Comparison of ENCODE assay signal across 8 mouse cellular contexts in the genomic region with DNA sequence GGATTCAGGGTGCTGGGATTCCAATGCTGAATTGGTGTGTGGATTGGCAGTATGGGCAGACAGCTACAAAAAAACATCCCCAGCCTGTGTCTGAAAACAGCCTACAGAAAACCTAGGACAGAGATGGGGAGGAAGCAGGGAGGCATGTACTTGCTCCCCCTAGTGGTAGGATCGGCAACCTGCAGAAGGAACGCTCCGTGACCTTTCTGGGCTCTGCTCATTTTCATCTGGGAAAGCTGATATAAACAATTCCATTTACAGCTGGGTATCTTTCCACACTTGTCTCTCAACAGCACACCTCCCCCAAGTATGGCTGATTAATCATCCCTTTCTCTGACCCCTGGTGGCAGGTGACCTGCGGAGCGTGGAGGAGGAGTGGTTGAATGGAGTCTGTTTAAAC. TPM values are rescaled to one million over a fixed set of nuclear protein-coding genes. Genes with fewer than 3 reads are reported as not detected.
A peak's percentile ranks its signal among the peaks of the same experiment; 100 is the strongest.
DNase-seq lines count a peak whose midpoint lies in the region; ATAC-seq lines count a peak whose summit lies in the region.

No protein-coding gene starts in this region.

- H3K27ac ChIP-seq in midbrain, embryonic 11.5 days (ENCODE audit: low read depth, low read length) = no peak overlapping the region
- no peak overlapping the region for H3K27ac ChIP-seq in midbrain, embryonic 13.5 days
- no peak overlapping the region for H3K27ac ChIP-seq in stomach, embryonic 16.5 days (ENCODE audit: low read length)

- no peak overlapping the region for H3K4me2 ChIP-seq in midbrain, embryonic 11.5 days
- H3K4me2 ChIP-seq in midbrain, embryonic 13.5 days (replicated peaks) = no peak overlapping the region
- H3K4me2 ChIP-seq in stomach, embryonic 16.5 days (ENCODE audit: low read depth, low read length) = peak overlapping the region; percentile 34; the same call in 1 of the 2 replicates

- 15% methylated on average over 5 of the region's 5 CpGs for WGBS in midbrain, embryonic 11.5 days
- WGBS in midbrain, embryonic 13.5 days = 7% methylated on average over 5 of the region's 5 CpGs
- 6% methylated on average over 5 of the region's 5 CpGs for WGBS in stomach, embryonic 16.5 days

- H3K9me3 ChIP-seq in midbrain, embryonic 11.5 days (ENCODE audit: control insufficient read depth, low read length) = no peaks in the 10 kb centered on the region
- H3K9me3 ChIP-seq in midbrain, embryonic 13.5 days = no peaks in the 10 kb centered on the region
- H3K9me3 ChIP-seq in stomach, embryonic 16.5 days (replicated peaks; ENCODE audit: control insufficient read depth, low read length) = no peaks in the 10 kb centered on the region

- ATAC-seq in midbrain, embryonic 11.5 days (ENCODE audit: low FRiP score) = 0 out of 2 replicates have a peak, but pooled peaks have one; percentile 14
- ATAC-seq in midbrain, embryonic 13.5 days = no peak
- peak; percentile 73; the same call in 1 of the 2 replicates for ATAC-seq in stomach, embryonic 16.5 days (ENCODE audit: insufficient read depth, low FRiP score)

- no peaks in the 10 kb centered on the region for H3K36me3 ChIP-seq in midbrain, embryonic 11.5 days (ENCODE audit: control insufficient read depth, insufficient read depth, low read length)
- H3K36me3 ChIP-seq in midbrain, embryonic 13.5 days = no peaks in the 10 kb centered on the region
- no peaks in the 10 kb centered on the region for H3K36me3 ChIP-seq in stomach, embryonic 16.5 days (ENCODE audit: control insufficient read depth, insufficient read depth, low read length)

- no peak overlapping the region for H3K9ac ChIP-seq in midbrain, embryonic 11.5 days (ENCODE audit: low read length)
- no peak overlapping the region for H3K9ac ChIP-seq in midbrain, embryonic 13.5 days (replicated peaks)
- H3K9ac ChIP-seq in stomach, embryonic 16.5 days (ENCODE audit: low read length) = no peak overlapping the region

- intact Hi-C loops in gastrocnemius, postnatal 14 days (cut with DNase I; ENCODE audit: low total_unique reads) = loop anchor here (2.0 kb wide), 1 partner anchor 45 kb away; no protein-coding TSS in a partner anchor
- intact Hi-C loops in left cerebral cortex, postnatal 4 days (cut with DNase I) = no loop called here

- no peak overlapping the region for H3K4me3 ChIP-seq in midbrain, embryonic 11.5 days (ENCODE audit: low read depth, low read length)
- H3K4me3 ChIP-seq in midbrain, embryonic 13.5 days (replicated peaks) = no peak overlapping the region
- no peak overlapping the region for H3K4me3 ChIP-seq in stomach, embryonic 16.5 days (replicated peaks; ENCODE audit: low read length)

- DNase-seq in midbrain, embryonic 11.5 days (ENCODE audit: low spot score, missing footprints) = peak; percentile 96
- DNase-seq in cerebellum, adult 8-10 months = peak; percentile 64
- DNase-seq in gastrocnemius, postnatal 14 days = peak; percentile 66
- peak; percentile 78 for DNase-seq in kidney, adult 11 months
- peak; percentile 55 for DNase-seq in left cerebral cortex, postnatal 4 days
- peak; percentile 88 for DNase-seq in naive thymus-derived CD4-positive, alpha-beta T cell, adult 2 months (ENCODE audit: low read depth)

- no peaks in the 10 kb centered on the region for H3K27me3 ChIP-seq in midbrain, embryonic 11.5 days (ENCODE audit: control insufficient read depth, insufficient read depth, low read length)
- H3K27me3 ChIP-seq in midbrain, embryonic 13.5 days = no peaks in the 10 kb centered on the region
- H3K27me3 ChIP-seq in stomach, embryonic 16.5 days (ENCODE audit: control insufficient read depth, insufficient read depth, low read length) = no peaks in the 10 kb centered on the region

- H3K4me1 ChIP-seq in midbrain, embryonic 11.5 days (ENCODE audit: control insufficient read depth, insufficient read depth, low read length) = no peaks in the 10 kb centered on the region
- no peaks in the 10 kb centered on the region for H3K4me1 ChIP-seq in midbrain, embryonic 13.5 days (replicated peaks)
- peaks cover 4% of the 10 kb centered on the region for H3K4me1 ChIP-seq in stomach, embryonic 16.5 days (ENCODE audit: control insufficient read depth, insufficient read depth, low read length)

RNA-seq across cellular contexts. Expression of a gene that starts 26.2 kb away (rescaled TPM):
- 0.51 and 0.81 TPM in 2 replicates for polyA plus RNA-seq in midbrain, embryonic 11.5 days (2014; fragmentation: Nextera tagmentation; extraction: Ambion mirVana)
- 0.67 and 0.98 TPM in 2 replicates for polyA plus RNA-seq in midbrain, embryonic 13.5 days (2015; fragmentation: Nextera tagmentation; extraction: Ambion mirVana)
- 1 to 10 TPM; 4.8 to 5.5 TPM for total RNA-seq in gastrocnemius, postnatal 14 days (2021)
- 1 to 10 TPM in 1 of 2 experiments, under 1 TPM in 1; 0.79 to 1.2 TPM for total RNA-seq in left cerebral cortex, postnatal 4 days (2021)
- 3.7 and 4.0 TPM in 2 replicates for polyA plus RNA-seq in stomach, embryonic 16.5 days (2015; fragmentation: Nextera tagmentation; extraction: Ambion mirVana)

RNA-seq across cellular contexts. Expression of a gene that starts 26.3 kb away (rescaled TPM):
- polyA plus RNA-seq in midbrain, embryonic 11.5 days (2014; fragmentation: Nextera tagmentation; extraction: Ambion mirVana) = 2.0 and 2.2 TPM in 2 replicates
- 1.3 and 1.6 TPM in 2 replicates for polyA plus RNA-seq in midbrain, embryonic 13.5 days (2015; fragmentation: Nextera tagmentation; extraction: Ambion mirVana)
- total RNA-seq in gastrocnemius, postnatal 14 days (2021) = 1 to 10 TPM; 3.5 to 3.7 TPM
- under 1 TPM; 0.66 to 0.79 TPM for total RNA-seq in left cerebral cortex, postnatal 4 days (2021)
- polyA plus RNA-seq in stomach, embryonic 16.5 days (2015; fragmentation: Nextera tagmentation; extraction: Ambion mirVana) = 4.5 and 6.3 TPM in 2 replicates

RNA-seq across cellular contexts. Expression of a gene that starts 48.9 kb away (rescaled TPM):
- not detected in 2 replicates for polyA plus RNA-seq in midbrain, embryonic 11.5 days (2014; fragmentation: Nextera tagmentation; extraction: Ambion mirVana)
- not detected in 2 replicates for polyA plus RNA-seq in midbrain, embryonic 13.5 days (2015; fragmentation: Nextera tagmentation; extraction: Ambion mirVana)
- total RNA-seq in gastrocnemius, postnatal 14 days (2021) = not detected
- not detected for total RNA-seq in left cerebral cortex, postnatal 4 days (2021)
- 0.17 and 0.26 TPM in 2 replicates for polyA plus RNA-seq in stomach, embryonic 16.5 days (2015; fragmentation: Nextera tagmentation; extraction: Ambion mirVana)

RNA-seq across cellular contexts. Expression of a gene that starts 54.2 kb away (rescaled TPM):
- polyA plus RNA-seq in midbrain, embryonic 11.5 days (2014; fragmentation: Nextera tagmentation; extraction: Ambion mirVana) = 124 and 130 TPM in 2 replicates
- polyA plus RNA-seq in midbrain, embryonic 13.5 days (2015; fragmentation: Nextera tagmentation; extraction: Ambion mirVana) = 114 and 120 TPM in 2 replicates
- 10 to 100 TPM; 39.7 to 43.8 TPM for total RNA-seq in gastrocnemius, postnatal 14 days (2021)
- 10 to 100 TPM; 37.6 to 37.9 TPM for total RNA-seq in left cerebral cortex, postnatal 4 days (2021)
- polyA plus RNA-seq in stomach, embryonic 16.5 days (2015; fragmentation: Nextera tagmentation; extraction: Ambion mirVana) = 111 and 118 TPM in 2 replicates

RNA-seq across cellular contexts. Expression of a gene that starts 57.3 kb away (rescaled TPM):
- polyA plus RNA-seq in midbrain, embryonic 11.5 days (2014; fragmentation: Nextera tagmentation; extraction: Ambion mirVana) = 20.3 and 22.6 TPM in 2 replicates
- 17.5 and 19.1 TPM in 2 replicates for polyA plus RNA-seq in midbrain, embryonic 13.5 days (2015; fragmentation: Nextera tagmentation; extraction: Ambion mirVana)
- 10 to 100 TPM in 1 of 2 experiments, 1 to 10 TPM in 1; 9.5 to 10.8 TPM for total RNA-seq in gastrocnemius, postnatal 14 days (2021)
- total RNA-seq in left cerebral cortex, postnatal 4 days (2021) = 10 to 100 TPM; 21.3 to 22.0 TPM
- polyA plus RNA-seq in stomach, embryonic 16.5 days (2015; fragmentation: Nextera tagmentation; extraction: Ambion mirVana) = 12.7 and 14.9 TPM in 2 replicates
